In the genomic region with DNA sequence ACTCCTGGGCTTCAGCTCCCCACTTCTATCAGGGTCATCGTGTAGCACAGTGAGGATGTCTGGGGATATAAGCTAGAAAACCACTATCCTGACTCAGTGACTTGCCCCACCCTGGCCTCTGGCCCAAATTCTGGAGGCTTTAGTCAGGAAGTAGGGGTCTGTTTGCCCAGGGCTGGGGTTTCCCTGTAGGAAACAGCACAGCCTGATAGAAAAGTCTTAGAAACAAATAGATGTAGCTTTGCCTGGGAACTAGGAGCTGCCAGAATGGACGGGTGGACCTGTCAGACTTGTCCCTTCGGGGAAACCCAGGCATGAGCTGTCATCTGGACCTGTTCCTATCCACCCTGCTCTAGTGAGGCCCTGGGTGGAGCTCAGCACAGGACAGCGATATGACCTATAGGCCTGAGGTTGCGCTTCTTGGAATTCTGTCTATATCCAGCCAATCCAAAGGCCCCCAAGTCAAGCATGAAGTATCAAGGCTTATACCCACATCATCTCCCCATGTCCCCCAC, we compare ENCODE assay signal across 26 mouse cellular contexts. TPM values are rescaled to one million over a fixed set of nuclear protein-coding genes. Genes with fewer than 3 reads are reported as not detected.
DNase-seq lines count a peak whose midpoint lies in the region; ATAC-seq lines count a peak whose summit lies in the region.
"Had no signal": no experiment of that assay in that cellular context is flagged by ENCODE, and none has a peak within 500 bp of the region (broad histone marks: within the 10 kb centered on the region; RNA-seq: fewer than 3 reads in every experiment).

No protein-coding gene starts in this region.

- peak; percentile 26 for DNase-seq in gastrocnemius, adult 18-20 months (ENCODE audit: low spot score)
- DNase-seq in gastrocnemius, postnatal 4 days (ENCODE audit: low spot score in 2 of 2) = no peak
- DNase-seq in 3T3-L1 (ENCODE audit: low read depth, low spot score) (peak; percentile 83), NIH3T3 (ENCODE audit: low read depth) (peak; percentile 63)
- DNase-seq in skeletal muscle tissue, adult 2 months (ENCODE audit: low read depth, low spot score) = peak; percentile 52
- DNase-seq in layer of hippocampus, postnatal 25 days (ENCODE audit: extremely low spot score in 1 of 2, low spot score in 1 of 2) = no peak
- DNase-seq: adrenal gland, postnatal 25 days; cerebellum, adult 2 months; cerebellum, postnatal 10 days; forebrain, postnatal 0 days; heart, postnatal 14 days; kidney, adult 2 months had no signal

- no peaks in the 10 kb centered on the region for H3K9me3 ChIP-seq in neural tube, embryonic 15.5 days (replicated peaks)
- H3K9me3 ChIP-seq: embryonic facial prominence, embryonic 10.5 days; forebrain, embryonic 13.5 days; heart, embryonic 10.5 days; heart, embryonic 15.5 days; hindbrain, embryonic 10.5 days; hindbrain, embryonic 15.5 days had no signal

- no peaks in the 10 kb centered on the region for H3K27me3 ChIP-seq in neural tube, embryonic 15.5 days (replicated peaks)
- H3K27me3 ChIP-seq: forebrain, embryonic 13.5 days; heart, embryonic 15.5 days; hindbrain, embryonic 15.5 days had no signal

- WGBS in neural tube, embryonic 15.5 days = 91% methylated on average over 5 of the region's 5 CpGs

- H3K9ac ChIP-seq in neural tube, embryonic 15.5 days (replicated peaks) = no peak overlapping the region
- H3K9ac ChIP-seq: forebrain, embryonic 13.5 days; forebrain, postnatal 0 days; heart, embryonic 15.5 days; hindbrain, embryonic 15.5 days had no signal

- H3K4me2 ChIP-seq in neural tube, embryonic 15.5 days = no peak overlapping the region
- H3K4me2 ChIP-seq: forebrain, embryonic 13.5 days; heart, embryonic 15.5 days; hindbrain, embryonic 15.5 days had no signal

- no peaks in the 10 kb centered on the region for H3K4me1 ChIP-seq in neural tube, embryonic 15.5 days
- H3K4me1 ChIP-seq: embryonic facial prominence, embryonic 10.5 days; forebrain, embryonic 13.5 days; heart, embryonic 15.5 days; hindbrain, embryonic 10.5 days; hindbrain, embryonic 15.5 days had no signal

- no peak overlapping the region for H3K4me3 ChIP-seq in neural tube, embryonic 15.5 days (replicated peaks)
- H3K4me3 ChIP-seq: embryonic facial prominence, embryonic 10.5 days; forebrain, embryonic 13.5 days; heart, embryonic 10.5 days; heart, embryonic 15.5 days; hindbrain, embryonic 10.5 days; hindbrain, embryonic 15.5 days had no signal

- no peak overlapping the region for H3K27ac ChIP-seq in neural tube, embryonic 15.5 days (replicated peaks)
- H3K27ac ChIP-seq: embryonic facial prominence, embryonic 10.5 days; forebrain, embryonic 13.5 days; heart, embryonic 10.5 days; heart, embryonic 15.5 days; hindbrain, embryonic 10.5 days; hindbrain, embryonic 15.5 days had no signal

- H3K36me3 ChIP-seq in neural tube, embryonic 15.5 days = no peaks in the 10 kb centered on the region
- H3K36me3 ChIP-seq: embryonic facial prominence, embryonic 10.5 days; heart, embryonic 10.5 days; heart, embryonic 15.5 days; hindbrain, embryonic 10.5 days; hindbrain, embryonic 15.5 days had no signal

- ATAC-seq in neural tube, embryonic 15.5 days (ENCODE audit: low FRiP score) = no peak
- ATAC-seq: activated CD4-positive, CD25-positive, alpha-beta regulatory T cell, adult 4 months; forebrain, embryonic 13.5 days; forebrain, postnatal 0 days; intestine, embryonic 16.5 days had no signal

RNA-seq across cellular contexts. Expression of a gene that starts 24.9 kb away (rescaled TPM):
- not detected for total RNA-seq in gastrocnemius, adult 18-20 months (2021)
- total RNA-seq in gastrocnemius, postnatal 4 days (2021) = not detected
- not detected in 2 replicates for polyA plus RNA-seq in neural tube, embryonic 15.5 days (2015; fragmentation: Nextera tagmentation; extraction: Ambion mirVana)
- not detected for total RNA-seq in layer of hippocampus, postnatal 25 days (2021)
- total RNA-seq: adrenal gland, adult 2 months; adrenal gland, postnatal 25 days; ES-E14; forebrain, postnatal 0 days; gastrocnemius, adult 8-10 months; heart, adult 18-20 months; heart, postnatal 14 days had no signal
- polyA plus RNA-seq: adrenal gland, adult 2 months; cerebellum, adult 2 months; embryonic facial prominence, embryonic 10.5 days; embryonic facial prominence, embryonic 14.5 days; forebrain, embryonic 13.5 days; forebrain, postnatal 0 days; heart, embryonic 10.5 days; heart, embryonic 15.5 days; hindbrain, embryonic 10.5 days; hindbrain, embryonic 15.5 days; kidney, adult 2 months had no signal

RNA-seq across cellular contexts. Expression of a gene that starts 42.5 kb away (rescaled TPM):
- total RNA-seq in gastrocnemius, adult 18-20 months (2021) = not detected
- not detected for total RNA-seq in gastrocnemius, postnatal 4 days (2021)
- polyA plus RNA-seq in neural tube, embryonic 15.5 days (2015; fragmentation: Nextera tagmentation; extraction: Ambion mirVana) = not detected in 2 replicates
- not detected for total RNA-seq in layer of hippocampus, postnatal 25 days (2021)
- total RNA-seq: adrenal gland, adult 2 months; adrenal gland, postnatal 25 days; ES-E14; forebrain, postnatal 0 days; gastrocnemius, adult 8-10 months; heart, adult 18-20 months; heart, postnatal 14 days had no signal
- polyA plus RNA-seq: activated CD4-positive, CD25-positive, alpha-beta regulatory T cell, adult 4 months; adrenal gland, adult 2 months; cerebellum, adult 2 months; embryonic facial prominence, embryonic 10.5 days; embryonic facial prominence, embryonic 14.5 days; forebrain, embryonic 13.5 days; forebrain, postnatal 0 days; heart, embryonic 10.5 days; heart, embryonic 15.5 days; hindbrain, embryonic 10.5 days; hindbrain, embryonic 15.5 days; intestine, embryonic 16.5 days; kidney, adult 2 months had no signal

Comparison
In these comparisons a context has a peak if more than half of its experiments do, and no peak if none do; other contexts are left out.
1. DNase-seq: peak in gastrocnemius, adult 18-20 months (single experiment), 3T3-L1 (single experiment), NIH3T3 (single experiment) and skeletal muscle tissue, adult 2 months (single experiment); none in gastrocnemius, postnatal 4 days (0 of 2) and layer of hippocampus, postnatal 25 days (0 of 2).